Mouse (Mus musculus) heart, embryonic 10.5 days (tissue): ENCODE measurements around the gene Pcnx. TPM values are rescaled to one million over a fixed set of nuclear protein-coding genes. Genes with fewer than 3 reads are reported as not detected.
"Not testable (repeated sequence)": the region's sequence is repeated elsewhere in the genome, so short reads cannot be mapped to it uniquely, and the experiment has no call there.

Experiments used
- DNase-seq: peaks from one replicate; pipeline ENCODE4 v3.0.0-alpha.2; 2017; ENCODE audit warnings: low spot score
- H3K27ac ChIP-seq: fragments of 300-500 bp; sonication (generic); 2 replicates; pipeline ENCODE4 v1.5.1; 2016; ENCODE audit warnings: mild to moderate bottlenecking
- H3K27me3 ChIP-seq: fragments of 300-500 bp; sonication (generic); 2 replicates; pipeline ENCODE4 v1.6.1; 2016; ENCODE audit warnings: mild to moderate bottlenecking; ENCODE audit not compliant: poor library complexity, insufficient read depth, severe bottlenecking
- H3K36me3 ChIP-seq: fragments of 300-500 bp; sonication (generic); 2 replicates; pipeline ENCODE4 v1.6.1; 2016; ENCODE audit warnings: mild to moderate bottlenecking, moderate library complexity
- H3K4me1 ChIP-seq: fragments of 300-500 bp; sonication (generic); 2 replicates; pipeline ENCODE4 v1.6.1; 2016; ENCODE audit warnings: mild to moderate bottlenecking
- H3K4me3 ChIP-seq: fragments of 300-500 bp; sonication (generic); 2 replicates; pipeline ENCODE4 v1.5.1; 2016; ENCODE audit warnings: mild to moderate bottlenecking, moderate library complexity
- H3K9me3 ChIP-seq: fragments of 300-500 bp; sonication (generic); 2 replicates; pipeline ENCODE4 v1.6.1; 2016; ENCODE audit warnings: mild to moderate bottlenecking, moderate library complexity
- WGBS: fragments of 180-500 bp; shearing (Covaris S2); methylation state at CpG from one replicate; pipeline ENCODE4 v1.1.7; 2016; 5-methylcytosine and 5-hydroxymethylcytosine counted together
- polyA plus RNA-seq: library from polyadenylated mRNA; unstranded; fragments of >200 nt; fragmentation: Nextera tagmentation; extraction: Ambion mirVana; gene quantifications from 2 replicates; pipeline ENCODE4 v1.2.1, GENCODE M21; 2016

The Pcnx gene
- polyA plus RNA-seq, 1 experiment from 2014 or later = 13.1 TPM

DNA sequence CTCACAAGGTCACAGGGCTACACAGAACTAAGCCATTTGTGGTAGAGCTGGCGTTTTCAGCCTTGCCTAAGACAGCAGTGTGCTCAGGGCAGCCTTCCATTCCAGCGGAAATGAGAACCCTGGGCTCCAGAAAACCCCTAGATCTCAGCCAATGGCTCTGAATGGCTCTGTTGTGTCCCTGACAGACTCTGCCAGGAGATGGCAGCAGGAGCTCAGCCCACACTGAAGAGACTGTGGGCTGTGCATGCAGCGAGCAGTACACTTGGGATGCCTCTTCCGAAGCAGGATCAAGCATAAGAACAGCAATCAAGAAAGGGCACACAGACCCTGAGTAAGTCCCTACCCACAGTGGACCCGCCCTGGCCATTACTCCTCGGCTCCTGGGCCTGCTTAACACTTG is 142.9 kb downstream of the Pcnx start:
- WGBS = no CpG with 5 or more reads among the region's 6 CpGs

DNA sequence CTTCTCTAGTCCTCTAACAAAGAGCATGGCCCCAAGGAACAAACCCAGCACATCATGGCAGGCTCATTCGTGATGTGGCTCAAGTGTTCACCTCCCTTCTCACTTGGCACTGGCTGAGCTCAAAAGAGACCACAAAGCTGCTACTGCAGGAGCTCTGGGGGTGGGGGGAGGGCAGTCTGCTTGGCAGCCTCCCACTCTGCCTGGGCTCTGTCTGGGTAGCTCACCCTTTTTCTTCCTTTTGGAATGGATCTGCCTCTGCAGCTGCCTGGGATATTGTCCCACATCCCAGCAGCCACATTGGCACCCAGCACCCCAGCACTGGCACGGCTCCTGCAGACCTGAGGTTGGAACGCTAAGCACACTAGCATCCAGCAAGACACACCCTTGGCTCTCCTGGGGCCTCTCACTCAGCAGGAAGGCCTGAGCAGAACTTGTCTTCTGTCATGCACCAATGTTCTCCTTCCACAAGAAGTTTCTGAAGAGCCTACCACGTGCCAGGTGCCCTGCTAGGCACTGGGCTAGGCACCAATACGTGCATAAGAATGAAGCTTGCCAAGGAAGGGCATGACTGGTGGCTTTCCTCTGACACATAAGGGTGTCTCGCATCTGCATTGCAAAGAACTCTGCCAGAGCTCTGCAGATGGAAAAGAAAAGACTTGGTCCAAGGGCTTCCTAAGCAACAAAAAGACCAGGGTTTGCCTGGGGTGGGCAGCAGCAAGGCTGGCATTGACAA is 166.2 kb downstream of the Pcnx start:
- not testable (repeated sequence) for DNase-seq, H3K36me3 ChIP-seq, H3K9me3 ChIP-seq, H3K4me1 ChIP-seq, H3K4me3 ChIP-seq, H3K27ac ChIP-seq, H3K27me3 ChIP-seq
- WGBS = no CpG with 5 or more reads among the region's 6 CpGs

More for the DNA sequence above, 142.9 kb downstream of the Pcnx start:
- H3K4me1 ChIP-seq, H3K36me3 ChIP-seq, H3K9me3 ChIP-seq, H3K27me3 ChIP-seq, H3K4me3 ChIP-seq, H3K27ac ChIP-seq, DNase-seq: not testable (repeated sequence)

DNA sequence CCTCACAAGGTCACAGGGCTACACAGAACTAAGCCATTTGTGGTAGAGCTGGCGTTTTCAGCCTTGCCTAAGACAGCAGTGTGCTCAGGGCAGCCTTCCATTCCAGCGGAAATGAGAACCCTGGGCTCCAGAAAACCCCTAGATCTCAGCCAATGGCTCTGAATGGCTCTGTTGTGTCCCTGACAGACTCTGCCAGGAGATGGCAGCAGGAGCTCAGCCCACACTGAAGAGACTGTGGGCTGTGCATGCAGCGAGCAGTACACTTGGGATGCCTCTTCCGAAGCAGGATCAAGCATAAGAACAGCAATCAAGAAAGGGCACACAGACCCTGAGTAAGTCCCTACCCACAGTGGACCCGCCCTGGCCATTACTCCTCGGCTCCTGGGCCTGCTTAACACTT is 173.7 kb downstream of the Pcnx start:
- not testable (repeated sequence) for H3K27ac ChIP-seq, H3K4me1 ChIP-seq, H3K4me3 ChIP-seq, H3K27me3 ChIP-seq, DNase-seq, H3K9me3 ChIP-seq, H3K36me3 ChIP-seq
- WGBS = no CpG with 5 or more reads among the region's 6 CpGs

DNA sequence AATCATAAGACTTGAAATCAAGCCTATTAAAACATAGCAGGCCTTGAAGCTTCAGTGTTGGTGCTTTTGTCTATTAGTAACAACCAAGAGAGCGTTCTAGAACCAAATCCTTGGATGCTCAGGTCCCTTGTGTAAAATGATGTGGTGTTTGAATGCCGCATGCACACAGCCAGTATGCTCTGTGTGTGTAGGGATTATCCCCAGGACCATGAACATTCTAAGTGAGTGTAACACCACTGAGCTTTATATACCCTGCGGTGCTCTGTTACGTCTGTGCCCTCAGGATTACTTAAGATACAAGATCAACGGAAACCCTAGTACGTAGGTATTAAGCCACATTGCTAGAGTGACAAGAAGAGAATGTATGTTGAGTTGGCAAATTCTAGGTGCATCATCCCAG is 174.2 kb downstream of the Pcnx start:
- not testable (repeated sequence) for H3K36me3 ChIP-seq, DNase-seq, H3K9me3 ChIP-seq, H3K4me1 ChIP-seq, H3K4me3 ChIP-seq, H3K27me3 ChIP-seq, H3K27ac ChIP-seq
- no CpG with 5 or more reads among the region's 6 CpGs for WGBS

DNA sequence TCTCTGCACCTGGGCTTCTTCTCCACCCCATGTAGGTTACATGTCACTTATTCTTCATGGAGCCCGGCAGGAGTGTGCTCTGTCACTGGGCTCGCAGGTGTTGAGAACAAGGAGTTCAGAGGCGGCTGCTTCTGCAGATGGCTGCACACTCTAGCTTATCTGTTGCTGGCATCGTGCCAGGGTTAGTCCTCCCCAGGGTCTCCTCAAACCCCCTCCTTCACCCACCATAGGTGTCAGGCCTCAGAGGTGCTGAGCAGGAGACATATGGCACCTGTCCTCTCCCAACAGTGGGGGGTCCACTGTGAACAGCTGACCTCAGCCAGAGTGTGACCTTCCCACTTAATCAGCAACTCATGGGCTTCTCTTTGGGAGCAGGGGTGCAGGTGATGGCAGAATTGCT is 184.3 kb downstream of the Pcnx start:
- whole genome bisulfite sequencing = no CpG with 5 or more reads among the region's 4 CpGs
- H3K4me3 ChIP-seq, H3K9me3 ChIP-seq: not testable (repeated sequence)

More for the DNA sequence above, 184.3 kb downstream of the Pcnx start:
- not testable (repeated sequence) for H3K27ac ChIP-seq, DNase-seq, H3K27me3 ChIP-seq, H3K4me1 ChIP-seq, H3K36me3 ChIP-seq

Other genes with a start within 250 kb of the Pcnx start
- 2.0 and 2.2 TPM in 2 replicates for gene Ttc9, start 228.8 kb upstream of the Pcnx start, polyA plus RNA-seq
- gene Map3k9, start 78.8 kb upstream of the Pcnx start, polyA plus RNA-seq = 0.21 and 0.59 TPM in 2 replicates